Mouse (Mus musculus) myocyte (in vitro differentiated cells): ENCODE results near the gene Dlgap1.

Experiments
- MAX ChIP-seq: IDR thresholded peaks from one replicate; pipeline ENCODE4 v1.6.1; 2011; ENCODE audit warnings: low read depth, mild to moderate bottlenecking, control low read depth
- MYOG ChIP-seq, 3 experiments: IDR thresholded peaks; one replicate each; pipeline ENCODE4 v1.6.1; 2011; ENCODE audit warnings: control low read depth in 2 of 3, low read depth in 2 of 3, mild to moderate bottlenecking in 2 of 3; ENCODE audit not compliant: insufficient read length in 2 of 3, control insufficient read depth in 1 of 3, insufficient read depth in 1 of 3
- POLR2A ChIP-seq: IDR thresholded peaks from one replicate; pipeline ENCODE4 v1.6.1; 2011; ENCODE audit warnings: low read depth, mild to moderate bottlenecking, control low read depth, moderate library complexity; ENCODE audit not compliant: insufficient read length
- REST ChIP-seq: IDR thresholded peaks from one replicate; pipeline ENCODE4 v1.6.1; 2011; ENCODE audit warnings: mild to moderate bottlenecking, control low read depth, moderate library complexity; ENCODE audit not compliant: insufficient read depth, insufficient read length

GRCm38 (mm10) chr17:70455036-70455435 lies 486.2 kb downstream of the Dlgap1 start:
- TF ChIP-seq REST = no peak
- no peak for TF ChIP-seq POLR2A
- TF ChIP-seq MAX = no peak
- TF ChIP-seq MYOG (IDR thresholded peaks at IDR 0.05; ENCODE audit: control insufficient read depth in 1 of 3, insufficient read depth in 1 of 3, insufficient read length in 2 of 3, low read depth in 2 of 3) = no peak
